Mouse (Mus musculus): Measurements from ENCODE around the gene Atg4b.
A peak's percentile ranks its signal among the peaks of the same experiment; 100 is the strongest.
"Not testable (repeated sequence)": the region's sequence is repeated elsewhere in the genome, so short reads cannot be mapped to it uniquely, and the experiment has no call there.

Atg4b gene

DNA sequence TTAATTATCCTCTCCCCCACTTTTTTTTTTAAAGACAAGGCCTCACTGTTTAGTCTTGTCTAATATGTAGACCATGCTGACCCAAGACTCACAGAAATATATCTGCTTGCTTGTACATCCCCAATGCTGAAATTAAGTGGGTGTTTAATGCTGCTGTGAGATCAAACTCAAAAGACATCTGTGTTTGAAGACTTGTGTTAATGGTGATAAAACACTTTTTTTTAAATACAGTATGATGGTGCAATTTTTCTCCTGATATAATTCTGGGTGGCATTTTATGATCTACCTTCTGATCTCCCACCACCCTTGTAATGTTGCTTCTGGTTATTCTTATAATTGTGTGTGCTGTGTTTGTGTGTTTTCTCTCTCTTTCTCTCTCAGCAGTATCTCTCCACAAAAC is 4.9 kb downstream of the Atg4b start:
- DNase-seq: no peak

DNA sequence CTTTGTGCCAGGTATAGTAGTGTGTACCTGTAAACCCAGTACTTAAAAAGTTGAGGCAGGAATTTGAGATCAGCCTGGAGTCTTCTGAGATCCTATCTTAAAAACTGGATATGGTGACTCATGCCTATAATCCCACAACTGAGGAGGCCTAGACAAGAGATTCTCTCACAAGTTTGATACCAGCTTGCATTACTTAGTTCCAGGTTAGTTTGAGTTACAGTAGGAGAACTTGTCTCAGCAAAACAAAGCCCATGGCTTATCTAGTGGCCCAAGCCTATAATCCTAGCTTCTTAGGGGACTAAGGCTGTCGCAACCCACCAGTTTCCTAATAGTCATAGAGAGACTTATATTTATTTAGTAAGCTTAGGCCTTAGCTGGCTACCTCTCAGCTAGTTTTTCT is 8.8 kb downstream of the Atg4b start:
- DNase-seq: no peak

DNA sequence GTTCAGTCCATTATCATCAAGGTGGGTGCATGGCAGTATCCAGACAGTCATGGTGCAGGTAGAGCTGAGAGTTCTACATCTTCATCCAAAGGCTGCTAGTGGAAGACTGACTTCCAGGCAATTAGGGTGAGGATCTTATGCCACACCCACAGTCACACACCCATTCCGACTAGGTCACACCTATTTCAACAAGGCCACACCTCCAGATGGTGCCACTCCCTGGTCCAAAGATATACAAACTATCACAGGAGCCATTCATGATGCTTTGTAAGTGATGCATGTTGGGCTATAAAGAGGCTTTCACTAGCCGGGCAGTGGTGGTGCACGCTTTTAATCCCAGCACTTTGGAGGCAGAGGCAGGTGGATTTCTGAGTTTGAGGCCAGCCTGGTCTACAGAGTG is 12.2 kb downstream of the Atg4b start:
- not testable (repeated sequence) for DNase-seq

- DNase-seq: no peak
Observed at GRCm38 (mm10) chr1:93764871-93765591, 13.7 kb downstream of the Atg4b start.

- DNase-seq: no peak
Observed at GRCm38 (mm10) chr1:93767600-93767999, 16.3 kb downstream of the Atg4b start.

DNA sequence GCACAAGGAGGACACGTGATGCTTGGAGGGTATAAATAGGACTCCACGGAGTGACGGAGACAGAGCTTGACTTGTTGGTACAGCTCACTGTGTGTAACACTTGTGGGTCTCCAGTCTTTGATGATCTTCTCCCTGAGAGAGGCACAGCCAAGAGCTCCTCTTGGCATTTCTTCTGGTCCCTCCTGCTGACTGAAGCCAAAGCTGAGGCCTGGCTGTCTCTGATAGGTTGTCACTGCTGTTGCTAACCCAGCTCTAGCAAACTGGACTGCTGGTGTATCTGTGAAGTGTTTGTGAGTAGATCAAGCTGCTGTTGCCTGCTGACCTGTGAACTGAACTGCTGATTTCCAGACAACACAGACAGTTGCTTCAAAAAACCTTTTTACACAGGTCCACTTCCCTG is 18.6 kb downstream of the Atg4b start:
- DNase-seq: no peak

DNA sequence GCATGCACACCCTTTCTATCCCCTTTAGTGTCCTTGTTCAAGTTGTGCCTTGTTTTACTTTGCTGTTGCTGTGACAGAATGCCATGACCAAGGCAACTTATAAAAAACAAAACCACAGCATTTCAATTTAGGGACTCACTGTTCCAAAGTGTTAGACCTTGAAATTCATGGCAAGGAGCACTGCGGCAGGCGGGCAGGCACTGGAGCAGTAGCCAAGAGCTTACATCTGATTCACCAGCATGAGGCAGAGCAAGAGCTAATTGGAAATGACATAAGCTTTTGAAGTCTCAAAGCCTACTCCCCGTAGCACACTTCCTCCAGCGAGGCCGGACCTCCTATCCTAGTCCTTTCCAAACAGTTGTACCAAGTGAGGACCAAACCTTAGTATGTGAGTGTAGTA is 25.4 kb downstream of the Atg4b start:
- DNase-seq: no peak

- peak; percentile 35 to 49 for DNase-seq
Observed at GRCm38 (mm10) chr1:93786912-93787311, 35.6 kb downstream of the Atg4b start.

GRCm38 (mm10) chr1:93794526-93794925 is 43.2 kb downstream of the Atg4b start:
- no peak for DNase-seq

DNA sequence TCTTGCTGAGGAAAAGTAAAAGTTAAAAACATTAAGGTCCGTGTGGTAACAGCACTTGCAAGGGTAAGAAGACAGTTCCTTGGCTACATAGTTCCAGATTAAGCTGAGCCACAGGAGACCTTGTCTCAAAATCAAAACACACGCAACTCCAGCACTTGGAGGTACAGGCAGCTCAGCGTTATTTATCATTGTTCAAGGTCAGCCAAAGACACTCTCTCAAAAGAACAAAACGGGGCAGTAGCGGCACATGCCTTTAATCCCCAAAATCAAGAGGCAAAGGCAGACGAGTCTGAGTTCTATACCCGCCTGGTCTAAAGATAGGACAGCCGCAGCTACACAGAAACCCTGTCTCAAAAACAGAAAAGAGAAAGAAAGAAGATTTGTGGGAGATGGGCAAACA is 44.6 kb downstream of the Atg4b start:
- no peak for DNase-seq

DNA sequence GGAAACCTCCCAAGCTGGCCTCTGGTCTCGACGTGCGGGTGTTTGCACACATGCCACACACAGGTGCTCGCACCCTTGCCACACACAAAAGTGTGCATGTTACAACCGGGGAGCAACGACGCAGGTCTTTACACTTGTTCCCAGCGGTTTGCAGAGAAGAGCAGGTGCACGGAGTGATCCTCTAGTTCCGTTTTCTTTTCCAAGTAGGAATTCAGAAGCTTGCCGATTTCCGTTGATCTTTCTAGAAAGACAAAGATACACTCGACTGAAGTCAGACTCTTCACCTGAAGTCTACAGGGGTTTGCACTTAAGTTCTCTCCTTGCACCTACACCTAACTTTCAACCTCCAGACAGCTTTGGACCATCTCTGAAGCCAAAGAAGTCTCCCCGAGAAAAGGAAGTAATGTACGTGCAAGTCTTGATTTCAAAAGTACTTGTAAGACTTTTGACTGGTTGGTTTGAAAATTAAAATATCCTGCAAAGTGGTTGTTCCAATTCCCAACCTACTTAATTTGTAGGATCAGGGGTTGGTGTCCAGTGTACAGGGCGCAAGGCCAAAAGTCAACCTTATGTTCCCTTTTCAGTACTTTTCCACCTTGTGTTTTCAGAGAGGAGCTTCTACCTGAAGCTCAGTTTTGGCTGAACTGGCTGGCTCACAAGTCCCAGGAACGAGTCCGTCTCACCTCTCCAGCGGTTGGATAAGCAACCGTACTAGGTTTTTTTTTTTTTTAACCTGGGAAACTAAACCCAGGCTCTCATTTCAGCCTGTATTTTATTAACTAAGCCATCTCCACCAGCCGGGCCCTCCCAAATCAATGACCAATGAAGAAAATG is 49.6 kb downstream of the Atg4b start:
- DNase-seq: peak; percentile 24 to 41

DNA sequence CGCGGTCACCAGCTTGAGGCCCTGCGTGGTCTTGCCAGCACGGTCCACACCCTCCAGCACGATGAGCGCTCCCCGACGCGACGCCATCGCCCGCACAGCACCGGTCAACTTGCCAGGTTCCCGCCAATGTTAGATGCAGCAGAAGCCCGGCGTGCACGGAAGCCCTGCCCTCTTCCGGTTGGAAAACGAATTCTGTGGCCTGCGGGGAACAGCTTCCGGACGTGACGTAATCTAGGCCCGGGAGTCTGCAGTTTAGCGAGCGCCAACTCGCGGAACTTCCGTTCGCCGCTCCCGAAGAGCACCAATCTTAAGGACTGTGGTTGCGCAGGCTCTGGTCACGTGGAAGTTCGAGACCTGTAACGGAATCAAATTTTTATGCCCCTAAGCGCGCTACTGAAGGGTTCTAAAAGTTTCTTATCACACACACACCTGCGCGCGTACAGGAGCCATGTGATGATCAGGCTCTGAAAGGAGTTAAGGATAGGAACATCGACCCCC is 50.5 kb downstream of the Atg4b start, which contains the start of gene Dtymk:
Dtymk (minus strand) TSS at position 194 of the 498 bp plus-strand sequence.
- DNase-seq: peak; percentile 94

DNA sequence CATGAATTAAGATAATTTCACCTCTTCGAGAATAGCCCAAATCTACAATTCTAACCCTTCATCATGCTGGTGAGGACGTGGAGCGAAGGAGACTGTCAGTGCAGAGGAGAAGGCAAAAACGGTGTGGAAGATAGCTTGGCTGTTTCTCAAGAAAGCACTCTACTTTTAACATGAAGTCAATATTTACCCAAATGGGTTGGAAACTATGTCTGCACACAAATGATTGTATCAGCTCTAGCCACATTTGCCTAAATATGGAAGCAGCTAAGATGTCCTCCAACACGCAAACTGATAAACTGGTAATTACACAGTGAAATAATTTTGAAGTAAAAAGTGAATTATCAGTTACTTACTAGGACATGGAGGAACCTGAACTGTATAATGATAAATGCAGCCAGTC is 51.5 kb downstream of the Atg4b start:
- no peak for DNase-seq

DNA sequence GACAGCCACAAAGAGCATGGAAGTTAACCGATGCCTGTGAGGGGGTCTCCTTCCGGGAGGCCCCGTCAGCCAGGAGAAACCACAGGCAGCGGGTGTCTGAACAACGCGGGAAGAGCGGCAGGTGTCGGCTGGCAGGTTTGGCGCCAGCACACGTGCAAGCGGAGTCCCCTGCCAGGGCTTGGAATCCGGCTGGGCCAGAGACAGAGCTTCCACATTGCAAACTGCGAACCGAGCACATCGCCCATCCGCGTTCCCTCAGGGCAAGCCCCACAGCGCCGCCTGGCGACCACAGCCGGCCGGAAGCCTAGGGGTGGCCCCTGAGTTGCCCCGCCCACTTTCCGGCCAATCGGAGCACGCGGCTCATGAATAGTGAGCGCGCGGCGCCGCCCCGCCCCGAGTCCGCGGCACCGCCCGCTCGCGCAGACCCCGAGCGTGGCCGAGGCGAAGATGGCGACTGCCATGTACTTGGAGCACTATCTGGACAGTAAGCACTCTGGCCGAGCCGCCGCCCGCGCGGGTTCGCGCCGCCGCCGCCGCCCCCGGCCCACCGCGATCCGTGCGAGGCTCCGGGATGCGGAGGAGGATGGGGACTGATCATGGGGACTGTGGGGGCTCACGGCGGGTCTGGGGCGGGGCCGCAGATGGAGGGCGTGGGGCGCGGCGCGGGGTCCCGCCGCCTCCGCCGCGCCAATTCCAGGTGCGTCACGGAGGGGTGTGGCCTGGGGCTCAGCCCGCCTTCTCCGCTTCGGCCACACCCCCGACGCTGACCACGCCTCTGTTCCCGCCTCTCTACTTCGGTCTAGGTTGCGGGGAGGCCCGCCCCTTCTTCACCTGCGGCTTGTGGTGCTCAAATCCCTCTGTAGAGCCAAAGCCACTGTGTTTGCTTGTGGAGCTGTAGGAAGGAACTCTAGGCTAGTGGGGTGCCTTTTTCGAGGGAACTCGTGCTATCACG is 52.5 kb downstream of the Atg4b start, which contains the start of gene Ing5:
Ing5 (plus strand) TSS at position 410 of the 952 bp plus-strand sequence.
- peak; percentile 100 for DNase-seq

DNA sequence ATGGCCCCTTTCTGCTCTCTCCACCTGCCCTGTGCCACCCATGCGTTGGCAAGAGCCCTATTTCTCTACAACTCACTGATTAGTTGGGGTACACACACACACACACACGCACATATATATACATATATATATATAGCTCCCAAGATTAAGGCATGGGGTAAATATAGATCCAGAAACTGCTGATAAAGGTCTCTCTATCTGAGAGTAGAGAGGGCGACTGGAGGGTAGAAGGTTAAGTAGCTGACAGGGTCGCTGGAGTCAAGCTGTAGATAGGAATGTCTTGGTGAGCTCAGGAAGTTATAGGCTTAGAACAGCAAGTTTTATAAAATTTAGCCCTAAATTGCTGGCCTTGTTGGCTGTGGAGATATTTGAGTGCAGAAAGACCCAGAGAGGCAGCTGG is 53.5 kb downstream of the Atg4b start:
- DNase-seq: no peak

DNA sequence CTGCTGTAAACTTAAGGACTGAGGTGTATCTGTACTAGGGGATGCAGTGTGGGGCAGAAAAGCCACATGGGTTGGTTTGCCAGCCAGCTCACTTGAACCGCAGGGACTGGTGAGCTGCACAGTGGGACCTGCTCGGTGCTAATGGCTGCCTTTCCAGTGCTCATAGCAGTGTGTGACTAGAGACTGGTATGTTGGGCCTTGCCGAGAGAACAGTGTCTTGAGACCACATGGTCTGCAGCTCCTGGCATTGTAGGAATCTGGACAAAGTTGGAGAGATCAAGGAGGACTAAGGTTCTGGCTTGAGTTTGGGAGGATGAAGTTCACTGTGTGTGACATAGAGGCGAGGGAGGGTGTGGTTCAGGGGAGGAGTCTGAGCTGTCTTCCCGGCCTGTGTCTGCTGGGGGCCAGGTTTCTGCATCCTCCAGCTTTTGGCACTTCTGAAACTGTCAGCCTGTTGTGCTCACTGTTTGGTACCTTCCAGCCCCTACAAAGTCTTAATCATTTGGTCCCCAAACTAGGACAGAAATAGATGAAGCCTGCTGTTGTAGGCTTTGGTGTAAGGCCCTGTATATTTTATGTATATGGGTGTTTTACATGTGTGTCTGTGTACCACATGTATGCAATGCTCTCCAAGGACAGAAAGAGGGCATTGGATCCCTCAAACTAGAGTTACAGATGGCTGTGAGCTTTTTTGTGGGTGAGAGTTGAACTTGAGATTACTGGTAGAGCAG is 54.1 kb downstream of the Atg4b start:
- peak in 1 of 2 experiments; percentile 20 for DNase-seq

GRCm38 (mm10) chr1:93808871-93809270 is 57.6 kb downstream of the Atg4b start:
- DNase-seq: no peak

DNA sequence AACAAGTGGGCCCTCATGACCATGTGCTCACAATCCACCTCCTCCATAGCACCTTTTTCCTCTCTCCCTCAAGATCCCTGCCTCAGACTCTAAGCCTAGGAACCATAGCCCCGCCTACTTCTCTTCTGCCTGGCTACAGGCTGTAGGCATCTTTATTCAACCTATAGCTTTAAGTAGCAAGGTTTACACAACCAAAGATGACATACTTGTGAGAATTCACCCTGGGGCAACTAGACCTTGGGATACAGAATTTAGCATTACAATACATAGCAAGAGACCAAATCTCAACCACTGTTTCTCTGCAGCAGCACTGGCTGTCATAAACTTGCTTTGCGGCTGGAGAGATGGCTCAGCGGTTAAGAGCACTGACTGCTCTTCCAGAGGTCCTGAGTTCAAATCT is 58.7 kb downstream of the Atg4b start:
- no peak for DNase-seq

DNA sequence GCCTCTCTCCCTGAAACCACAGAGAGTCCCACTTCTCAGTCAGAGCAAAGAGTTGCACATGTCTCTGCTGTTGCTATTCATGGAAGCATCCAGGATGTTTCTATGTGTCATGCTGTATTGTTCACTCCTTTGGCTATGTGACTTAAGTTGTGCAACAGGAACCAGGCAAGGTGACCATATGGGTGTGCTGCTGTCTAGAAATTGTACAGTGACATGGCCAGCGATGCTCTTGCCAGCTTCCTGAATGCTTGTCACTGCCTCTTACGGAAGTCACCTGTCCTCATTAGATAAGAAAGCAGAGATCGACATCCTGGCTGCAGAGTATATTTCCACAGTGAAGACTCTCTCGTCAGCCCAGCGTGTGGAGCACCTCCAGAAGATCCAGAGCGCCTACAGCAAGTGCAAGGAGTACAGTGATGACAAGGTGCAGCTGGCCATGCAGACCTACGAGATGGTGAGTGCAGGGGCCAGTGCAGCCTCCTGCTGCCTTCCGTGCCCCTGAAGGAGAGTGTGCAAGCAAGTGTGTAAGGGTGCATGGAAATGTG is 60.3 kb downstream of the Atg4b start:
- DNase-seq: no peak

- DNase-seq: no peak
Observed at GRCm38 (mm10) chr1:93817823-93818532, 66.7 kb downstream of the Atg4b start.

- DNase-seq: no peak
Observed at GRCm38 (mm10) chr1:93818722-93819121, 67.4 kb downstream of the Atg4b start.

Measured in cerebellum, postnatal 14 days (tissue).